Mouse (Mus musculus): ENCODE measurements at regions not wholly inside any gene's neighbourhood (a gene's known extent, or its start where the extent isn't known, plus 50 kb on each side); places are given as distances from the start of the nearest gene placed in this dataset.

GRCm38 (mm10) chr13:47811711-47812415, 449.2 kb upstream of the Id4 start:
- no peaks in the 10 kb centered on the region for H3K4me1 ChIP-seq (replicated peaks; ENCODE audit: control insufficient read depth in 2 of 2, insufficient read depth in 2 of 2, low read length in 1 of 2)
- TF ChIP-seq EP300 (IDR thresholded peaks at IDR 0.05; ENCODE audit: low read depth) (no peak), CTCF (IDR thresholded peaks at IDR 0.05; ENCODE audit: low read depth) (no peak)
- no peak overlapping the region for H3K4me2 ChIP-seq (ENCODE audit: low read depth)
- H3K27me3 ChIP-seq (ENCODE audit: control insufficient read depth, insufficient read depth, low read length), result no peaks in the 10 kb centered on the region
- no peak overlapping the region for H3K4me3 ChIP-seq (ENCODE audit: insufficient read depth in 1 of 2, low read depth in 2 of 2, low read length in 2 of 2)
- no peak overlapping the region for H3K27ac ChIP-seq
- DNase-seq (ENCODE audit: low read depth in 3 of 3, low spot score in 3 of 3) (no peak), ATAC-seq (ENCODE audit: insufficient read depth) (no peak)
- WGBS (ENCODE audit: insufficient replicate concordance), result 53% methylated on average over 6 of the region's 6 CpGs
- no peaks in the 10 kb centered on the region for H3K36me3 ChIP-seq (replicated peaks; ENCODE audit: control insufficient read depth, insufficient read depth, low read depth)
- no peaks in the 10 kb centered on the region for H3K9me3 ChIP-seq (ENCODE audit: control insufficient read depth, low read length)
- H3K9ac ChIP-seq (replicated peaks), result no peak overlapping the region

GRCm38 (mm10) chr13:47818924-47819564, 442.0 kb upstream of the Id4 start:
- DNase-seq (ENCODE audit: low read depth in 3 of 3, low spot score in 3 of 3) (no peak), ATAC-seq (ENCODE audit: insufficient read depth) (no peak)
- no peak for TF ChIP-seq EP300 (IDR thresholded peaks at IDR 0.05; ENCODE audit: low read depth)
- no peak for TF ChIP-seq CTCF (IDR thresholded peaks at IDR 0.05; ENCODE audit: low read depth)
- no peaks in the 10 kb centered on the region for H3K4me1 ChIP-seq (replicated peaks; ENCODE audit: control insufficient read depth in 2 of 2, insufficient read depth in 2 of 2, low read length in 1 of 2)
- H3K4me2 ChIP-seq (ENCODE audit: low read depth), result no peak overlapping the region
- no peaks in the 10 kb centered on the region for H3K9me3 ChIP-seq (ENCODE audit: control insufficient read depth, low read length)
- H3K36me3 ChIP-seq (replicated peaks; ENCODE audit: control insufficient read depth, insufficient read depth, low read depth), result no peaks in the 10 kb centered on the region
- H3K27me3 ChIP-seq (ENCODE audit: control insufficient read depth, insufficient read depth, low read length), result no peaks in the 10 kb centered on the region
- WGBS (ENCODE audit: insufficient replicate concordance), result 47% methylated on average over 9 of the region's 9 CpGs
- H3K9ac ChIP-seq (replicated peaks), result no peak overlapping the region
- no peak overlapping the region for H3K27ac ChIP-seq
- no peak overlapping the region for H3K4me3 ChIP-seq (ENCODE audit: insufficient read depth in 1 of 2, low read depth in 2 of 2, low read length in 2 of 2)

- no peaks in the 10 kb centered on the region; the same call in 1 of the 2 replicates for H3K9me3 ChIP-seq (ENCODE audit: control insufficient read depth, low read length)
- H3K4me1 ChIP-seq (replicated peaks; ENCODE audit: control insufficient read depth in 2 of 2, insufficient read depth in 2 of 2, low read length in 1 of 2), result no peaks in the 10 kb centered on the region
- TF ChIP-seq CTCF (IDR thresholded peaks at IDR 0.05; ENCODE audit: low read depth), result no peak
- no peak for TF ChIP-seq EP300 (IDR thresholded peaks at IDR 0.05; ENCODE audit: low read depth)
- no peaks in the 10 kb centered on the region for H3K27me3 ChIP-seq (ENCODE audit: control insufficient read depth, insufficient read depth, low read length)
- WGBS (ENCODE audit: insufficient replicate concordance), result 36% methylated on average over 9 of the region's 9 CpGs
- DNase-seq (ENCODE audit: low read depth in 3 of 3, low spot score in 3 of 3) (no peak), ATAC-seq (ENCODE audit: insufficient read depth) (no peak)
- no peak overlapping the region for H3K27ac ChIP-seq
- no peak overlapping the region for H3K9ac ChIP-seq (replicated peaks)
- no peaks in the 10 kb centered on the region for H3K36me3 ChIP-seq (replicated peaks; ENCODE audit: control insufficient read depth, insufficient read depth, low read depth)
- H3K4me3 ChIP-seq (ENCODE audit: insufficient read depth in 1 of 2, low read depth in 2 of 2, low read length in 2 of 2), result no peak overlapping the region
- H3K4me2 ChIP-seq (ENCODE audit: low read depth), result no peak overlapping the region
These were observed 424.5 kb upstream of the Id4 start for GRCm38 (mm10) chr13:47836491-47836890.

- no peaks in the 10 kb centered on the region; the same call in 1 of the 2 replicates for H3K9me3 ChIP-seq (ENCODE audit: control insufficient read depth, low read length)
- no peak for DNase-seq (ENCODE audit: low read depth in 3 of 3, low spot score in 3 of 3)
- H3K36me3 ChIP-seq (replicated peaks; ENCODE audit: control insufficient read depth, insufficient read depth, low read depth), result no peaks in the 10 kb centered on the region
- H3K4me1 ChIP-seq (replicated peaks; ENCODE audit: control insufficient read depth in 2 of 2, insufficient read depth in 2 of 2, low read length in 1 of 2), result no peaks in the 10 kb centered on the region
- TF ChIP-seq EP300 (IDR thresholded peaks at IDR 0.05; ENCODE audit: low read depth) (no peak), CTCF (IDR thresholded peaks at IDR 0.05; ENCODE audit: low read depth) (no peak)
- WGBS (ENCODE audit: insufficient replicate concordance), result 65% methylated on average over 8 of the region's 8 CpGs
- ATAC-seq (ENCODE audit: insufficient read depth), result no peak
- no peak overlapping the region for H3K4me3 ChIP-seq (ENCODE audit: insufficient read depth in 1 of 2, low read depth in 2 of 2, low read length in 2 of 2)
- H3K27ac ChIP-seq, result no peak overlapping the region
- no peak overlapping the region for H3K9ac ChIP-seq (replicated peaks)
- H3K27me3 ChIP-seq (ENCODE audit: control insufficient read depth, insufficient read depth, low read length), result no peaks in the 10 kb centered on the region
- no peak overlapping the region for H3K4me2 ChIP-seq (ENCODE audit: low read depth)
These were observed 418.6 kb upstream of the Id4 start for GRCm38 (mm10) chr13:47842418-47842817.

- Histone ChIP-seq H3K9ac (replicated peaks) (no peak overlapping the region), H3K9me3 (ENCODE audit: control insufficient read depth, low read length) (no peaks in the 10 kb centered on the region; the same call in 1 of the 2 replicates), H3K4me2 (ENCODE audit: low read depth) (no peak overlapping the region), H3K27ac (no peak overlapping the region), H3K27me3 (ENCODE audit: control insufficient read depth, insufficient read depth, low read length) (no peaks in the 10 kb centered on the region), H3K4me3 (ENCODE audit: insufficient read depth in 1 of 2, low read depth in 2 of 2, low read length in 2 of 2) (no peak overlapping the region), H3K36me3 (replicated peaks; ENCODE audit: control insufficient read depth, insufficient read depth, low read depth) (no peaks in the 10 kb centered on the region), H3K4me1 (replicated peaks; ENCODE audit: control insufficient read depth in 2 of 2, insufficient read depth in 2 of 2, low read length in 1 of 2) (no peaks in the 10 kb centered on the region)
- TF ChIP-seq CTCF (IDR thresholded peaks at IDR 0.05; ENCODE audit: low read depth) (no peak), EP300 (IDR thresholded peaks at IDR 0.05; ENCODE audit: low read depth) (no peak)
- no peak for ATAC-seq (ENCODE audit: insufficient read depth)
- DNase-seq (ENCODE audit: low read depth in 3 of 3, low spot score in 3 of 3), result no peak
- WGBS (ENCODE audit: insufficient replicate concordance), result 68% methylated on average over 9 of the region's 9 CpGs
These were observed 418.0 kb upstream of the Id4 start for GRCm38 (mm10) chr13:47843011-47843410.
